Mouse (Mus musculus) thymus, postnatal 10 days (tissue): ENCODE measurements around the gene Tm9sf4.

Source experiments
- DNase-seq, 2 experiments: peaks; one replicate each; pipeline ENCODE4 v3.0.0; 2021; ENCODE audit warnings: low spot score in 2 of 2

The Tm9sf4 gene

GRCm38 (mm10) chr2:153157270-153157669 is 3.8 kb upstream of the Tm9sf4 start:
- peak; percentile 7 to 27 for DNase-seq

GRCm38 (mm10) chr2:153160133-153160532 is 970 bp upstream of the Tm9sf4 start:
- no peak for DNase-seq

- DNase-seq = no peak
These were observed 579 bp downstream of the Tm9sf4 start for GRCm38 (mm10) chr2:153161684-153162080.

- no peak for DNase-seq
These were observed 6.0 kb downstream of the Tm9sf4 start for GRCm38 (mm10) chr2:153167136-153167535.

- DNase-seq = no peak
These were observed 7.2 kb downstream of the Tm9sf4 start for GRCm38 (mm10) chr2:153168134-153168820.

GRCm38 (mm10) chr2:153170490-153171224 is 9.6 kb downstream of the Tm9sf4 start:
- no peak for DNase-seq

GRCm38 (mm10) chr2:153171966-153172365 is 10.9 kb downstream of the Tm9sf4 start:
- no peak for DNase-seq

- no peak for DNase-seq
These were observed 15.0 kb downstream of the Tm9sf4 start for GRCm38 (mm10) chr2:153175995-153176570.

- no peak for DNase-seq
These were observed 16.1 kb downstream of the Tm9sf4 start for GRCm38 (mm10) chr2:153177188-153177587.

- no peak for DNase-seq
These were observed 18.2 kb downstream of the Tm9sf4 start for GRCm38 (mm10) chr2:153179126-153179860.

- DNase-seq = no peak
These were observed 18.9 kb downstream of the Tm9sf4 start for GRCm38 (mm10) chr2:153179961-153180360.

GRCm38 (mm10) chr2:153186176-153186591 is 25.1 kb downstream of the Tm9sf4 start:
- no peak for DNase-seq

GRCm38 (mm10) chr2:153187848-153188247 is 26.7 kb downstream of the Tm9sf4 start:
- no peak for DNase-seq

- no peak for DNase-seq
These were observed 30.1 kb downstream of the Tm9sf4 start for GRCm38 (mm10) chr2:153191242-153191641.

GRCm38 (mm10) chr2:153194255-153194654 is 33.2 kb downstream of the Tm9sf4 start:
- no peak for DNase-seq

GRCm38 (mm10) chr2:153198485-153198884 is 37.4 kb downstream of the Tm9sf4 start:
- no peak for DNase-seq

- DNase-seq = no peak
These were observed 38.0 kb downstream of the Tm9sf4 start for GRCm38 (mm10) chr2:153199114-153199513.

GRCm38 (mm10) chr2:153202766-153203165 is 41.7 kb downstream of the Tm9sf4 start:
- DNase-seq = no peak

GRCm38 (mm10) chr2:153208149-153208548 is 47.0 kb downstream of the Tm9sf4 start:
- no peak for DNase-seq

- no peak for DNase-seq
These were observed 48.2 kb downstream of the Tm9sf4 start for GRCm38 (mm10) chr2:153209286-153209685.

- peak in 1 of 2 experiments; percentile 11 for DNase-seq
These were observed 50.3 kb downstream of the Tm9sf4 start for GRCm38 (mm10) chr2:153211451-153211850.

- no peak for DNase-seq
These were observed 52.2 kb downstream of the Tm9sf4 start for GRCm38 (mm10) chr2:153213351-153213750.
